Mouse (Mus musculus) forebrain, embryonic 12.5 days (tissue): Measurements from ENCODE around the gene Morn1. TPM values are rescaled to one million over a fixed set of nuclear protein-coding genes. Genes with fewer than 3 reads are reported as not detected.

Experiments used
- polyA plus RNA-seq: library from polyadenylated mRNA; unstranded; fragments of >200 nt; fragmentation: Nextera tagmentation; extraction: Ambion mirVana; gene quantifications from 2 replicates; pipeline ENCODE4 v1.2.1, GENCODE M21; 2016

Gene Morn1
- polyA plus RNA-seq, 1 experiment from 2014 or later = 6.9 TPM

Other genes starting within 250 kb of the Morn1 start
- 0.26 and 0.38 TPM in 2 replicates for gene Ttc34, start 249.1 kb upstream of the Morn1 start, polyA plus RNA-seq
- gene Mmel1, start 217.0 kb upstream of the Morn1 start, polyA plus RNA-seq = 0.08 and 0.19 TPM in 2 replicates
- 29.8 and 30.3 TPM in 2 replicates for gene Fam213b, start 187.4 kb upstream of the Morn1 start, polyA plus RNA-seq
- 0.21 and 1.2 TPM in 2 replicates for gene Tnfrsf14, start 158.0 kb upstream of the Morn1 start, polyA plus RNA-seq
- 456 and 462 TPM in 2 replicates for gene Hes5, start 125.7 kb upstream of the Morn1 start, polyA plus RNA-seq
- 46.7 and 51.8 TPM in 2 replicates for gene Pank4, start 122.5 kb upstream of the Morn1 start, polyA plus RNA-seq
- gene Plch2, start 29.8 kb upstream of the Morn1 start, polyA plus RNA-seq = 4.2 and 5.3 TPM in 2 replicates
- 17.2 and 19.3 TPM in 2 replicates for gene Pex10, start 19.6 kb upstream of the Morn1 start, polyA plus RNA-seq
- 128 and 129 TPM in 2 replicates for gene Rer1, start 195 bp upstream of the Morn1 start, polyA plus RNA-seq
- gene Ski, start 136.0 kb downstream of the Morn1 start, polyA plus RNA-seq = 12.3 and 14.2 TPM in 2 replicates
- gene Faap20, start 163.2 kb downstream of the Morn1 start, polyA plus RNA-seq = 96.4 and 96.9 TPM in 2 replicates